Mouse (Mus musculus): Measurements from ENCODE around the gene Stxbp5.

- no peak for TF ChIP-seq ZNF384 (IDR thresholded peaks at IDR 0.05; ENCODE audit: low read depth, low read length)
- TF ChIP-seq HCFC1 (IDR thresholded peaks at IDR 0.05; ENCODE audit: borderline replicate concordance, insufficient read depth, low read length), result no peak
Observed at GRCm38 (mm10) chr10:9888655-9889054, 12.2 kb downstream of the Stxbp5 start.

Measured in ES-E14 (cell line).